Comparison of ENCODE assay signal across 24 mouse cellular contexts in genomic region chr13:60640420-60640819, GRCm38 (mm10).
"Had no signal": no experiment of that assay in that cellular context is flagged by ENCODE, and none has a peak within 500 bp of the region (broad histone marks: within the 10 kb centered on the region; RNA-seq: fewer than 3 reads in every experiment).

No protein-coding gene starts in this region.

- H3K4me1 ChIP-seq: limb, embryonic 12.5 days had no signal

- H3K27me3 ChIP-seq: heart, embryonic 13.5 days; heart, embryonic 15.5 days; hindbrain, embryonic 13.5 days; hindbrain, embryonic 15.5 days; kidney, embryonic 15.5 days; limb, embryonic 12.5 days; liver, embryonic 13.5 days had no signal

- DNase-seq: forebrain, postnatal 0 days; gastrocnemius, postnatal 14 days; gastrocnemius, postnatal 36 days; heart, adult 2 months; heart, postnatal 14 days; heart, postnatal 36 days; kidney, adult 11 months; kidney, adult 2 months; kidney, adult 9 months; kidney, postnatal 14 days; kidney, postnatal 36 days; layer of hippocampus, postnatal 36 days; left cerebral cortex, postnatal 4 days; liver; liver, embryonic 13.5 days had no signal

- H3K36me3 ChIP-seq: heart, embryonic 13.5 days; heart, embryonic 15.5 days; hindbrain, embryonic 13.5 days; hindbrain, embryonic 15.5 days; kidney, embryonic 15.5 days; limb, embryonic 12.5 days; liver, embryonic 13.5 days had no signal

- H3K27ac ChIP-seq: heart, adult 2 months; heart, embryonic 13.5 days; heart, embryonic 15.5 days; hindbrain, embryonic 13.5 days; hindbrain, embryonic 15.5 days; hindbrain, postnatal 0 days; kidney, embryonic 15.5 days; kidney, postnatal 0 days; limb, embryonic 12.5 days; liver, embryonic 13.5 days had no signal

- ATAC-seq: forebrain, postnatal 0 days; hindbrain, postnatal 0 days; intestine, embryonic 16.5 days had no signal

- H3K9me3 ChIP-seq: heart, embryonic 13.5 days; heart, embryonic 15.5 days; hindbrain, embryonic 13.5 days; hindbrain, embryonic 15.5 days; kidney, embryonic 15.5 days; limb, embryonic 12.5 days; liver, embryonic 13.5 days had no signal

- H3K4me3 ChIP-seq: heart, adult 2 months; heart, embryonic 13.5 days; heart, embryonic 15.5 days; hindbrain, embryonic 13.5 days; hindbrain, embryonic 15.5 days; kidney, embryonic 15.5 days; limb, embryonic 12.5 days; liver, embryonic 13.5 days had no signal
